Mouse (Mus musculus) splenic B cell, adult 2 months (primary cell): ENCODE measurements around the gene Serpina3a.

Experiments used
- DNase-seq: peaks from one replicate; pipeline ENCODE4 v3.0.0-alpha.2; 2011; ENCODE audit warnings: low read depth, low spot score
- H3K27me3 ChIP-seq: 2 replicates; pipeline ENCODE4 v1.6.1; 2012; ENCODE audit warnings: mild to moderate bottlenecking, low read length, moderate library complexity, mixed read lengths; ENCODE audit not compliant: control insufficient read depth, poor library complexity, insufficient read depth, severe bottlenecking
- H3K36me3 ChIP-seq: 2 replicates; pipeline ENCODE4 v1.6.1; 2012; ENCODE audit warnings: mild to moderate bottlenecking, low read length, moderate library complexity, mixed read lengths; ENCODE audit not compliant: control insufficient read depth, poor library complexity, insufficient read depth, severe bottlenecking

Serpina3a gene

GRCm38 (mm10) chr12:104123996-104124395, 11.5 kb downstream of the Serpina3a start:
- H3K36me3 ChIP-seq: no peaks in the 10 kb centered on the region
- no peak for DNase-seq
- no peaks in the 10 kb centered on the region for H3K27me3 ChIP-seq

DNA sequence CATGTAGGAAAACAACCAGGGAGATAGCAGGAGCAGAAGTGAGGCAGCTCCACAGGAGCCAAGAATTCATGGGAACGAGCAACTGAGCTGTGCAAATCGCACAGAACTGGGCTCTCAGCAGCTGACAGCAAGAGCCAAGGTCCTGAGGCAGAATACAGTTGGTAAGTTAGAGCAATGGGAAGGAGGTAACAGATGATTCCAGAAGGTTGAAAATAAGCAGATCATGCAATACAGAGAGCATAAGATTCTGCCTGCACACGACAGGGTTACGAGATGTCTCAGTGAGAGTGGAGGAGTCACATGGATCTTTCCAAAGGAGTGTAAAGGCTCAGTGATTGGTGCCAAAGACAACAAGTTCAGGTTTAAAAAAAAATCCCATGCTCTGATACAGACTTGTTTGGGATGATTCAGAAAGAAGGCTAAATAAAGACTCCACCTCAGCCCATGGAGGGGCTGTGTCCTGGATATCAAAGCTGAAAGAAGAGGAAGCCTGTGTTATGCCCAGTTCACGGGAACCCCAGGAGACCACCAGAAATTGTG, 12.6 kb downstream of the Serpina3a start:
- Histone ChIP-seq H3K36me3 (no peaks in the 10 kb centered on the region), H3K27me3 (no peaks in the 10 kb centered on the region)
- DNase-seq: no peak

GRCm38 (mm10) chr12:104127696-104128095, 15.2 kb downstream of the Serpina3a start, which contains the start of gene Serpina3b:
Gene Serpina3b (plus strand): TSS chr12:104127996.
- DNase-seq: no peak
- Histone ChIP-seq H3K36me3 (no peaks in the 10 kb centered on the region), H3K27me3 (no peaks in the 10 kb centered on the region)

DNA sequence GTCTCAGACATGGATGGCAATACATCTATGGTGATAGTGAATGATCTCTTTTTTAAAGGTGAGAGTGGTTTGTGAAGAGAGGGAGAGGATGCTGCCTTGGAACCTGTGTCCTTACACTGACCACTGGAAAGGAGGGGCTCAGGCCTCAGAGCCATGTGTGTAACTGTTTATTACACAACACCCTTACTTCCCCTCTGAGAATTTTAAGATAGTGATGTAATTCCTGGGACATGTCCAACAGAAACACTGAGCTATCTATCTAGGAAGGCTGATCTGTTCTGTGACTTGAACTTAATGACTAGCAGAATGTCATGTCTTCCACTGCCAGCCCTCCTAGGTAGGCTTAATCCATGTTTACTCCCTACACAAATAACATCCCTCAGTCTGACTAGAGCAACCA, 18.5 kb downstream of the Serpina3a start:
- DNase-seq: no peak
- H3K36me3 ChIP-seq: no peaks in the 10 kb centered on the region
- no peaks in the 10 kb centered on the region for H3K27me3 ChIP-seq

DNA sequence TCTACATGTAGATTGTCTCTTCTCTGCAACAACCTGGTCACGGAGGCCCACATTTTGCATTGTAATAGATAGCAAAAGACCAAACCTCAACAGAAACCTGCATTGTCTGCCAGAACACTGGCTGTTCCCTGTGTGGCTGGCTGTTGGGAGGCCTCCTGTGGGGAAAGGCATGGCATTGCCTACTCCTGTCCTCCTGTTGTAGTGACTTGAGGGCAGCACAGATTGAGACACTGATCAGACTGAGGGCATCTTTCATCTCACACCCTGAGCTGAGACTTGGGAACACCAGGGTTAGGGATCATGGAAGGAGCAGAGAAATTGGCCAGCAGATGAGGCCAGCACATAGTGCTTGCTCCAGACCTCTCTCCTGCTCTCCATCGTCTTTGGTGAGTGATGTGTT, 25.7 kb downstream of the Serpina3a start:
- no peaks in the 10 kb centered on the region for H3K27me3 ChIP-seq
- no peak for DNase-seq
- H3K36me3 ChIP-seq: no peaks in the 10 kb centered on the region

DNA sequence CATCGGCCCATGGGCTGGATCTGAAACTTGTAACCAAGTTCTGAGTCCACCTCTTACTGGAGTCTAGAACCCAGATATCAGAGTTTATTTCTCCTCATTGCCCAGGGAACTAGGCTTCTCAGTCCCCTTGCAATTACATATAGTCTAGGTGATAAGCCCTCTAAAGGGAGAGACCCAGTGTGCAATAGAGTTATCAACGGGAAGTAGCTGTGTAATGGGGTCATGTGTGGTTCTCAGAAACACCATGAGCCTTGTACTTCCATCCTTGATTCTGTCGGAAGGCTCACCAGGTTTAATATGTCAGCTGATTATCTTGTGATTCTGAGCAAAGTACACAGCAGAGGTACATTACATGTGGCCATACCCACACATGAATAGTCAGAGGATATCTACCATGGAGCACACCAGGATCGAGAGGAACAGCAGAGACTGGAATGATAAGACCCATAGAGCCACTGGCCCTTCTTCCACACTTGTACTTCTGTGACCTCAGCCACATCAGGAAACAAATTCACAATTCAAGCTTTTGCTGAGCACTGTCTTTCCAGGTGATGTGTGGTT, 28.1 kb downstream of the Serpina3a start:
- DNase-seq: no peak
- H3K27me3 ChIP-seq: no peaks in the 10 kb centered on the region
- H3K36me3 ChIP-seq: no peaks in the 10 kb centered on the region

DNA sequence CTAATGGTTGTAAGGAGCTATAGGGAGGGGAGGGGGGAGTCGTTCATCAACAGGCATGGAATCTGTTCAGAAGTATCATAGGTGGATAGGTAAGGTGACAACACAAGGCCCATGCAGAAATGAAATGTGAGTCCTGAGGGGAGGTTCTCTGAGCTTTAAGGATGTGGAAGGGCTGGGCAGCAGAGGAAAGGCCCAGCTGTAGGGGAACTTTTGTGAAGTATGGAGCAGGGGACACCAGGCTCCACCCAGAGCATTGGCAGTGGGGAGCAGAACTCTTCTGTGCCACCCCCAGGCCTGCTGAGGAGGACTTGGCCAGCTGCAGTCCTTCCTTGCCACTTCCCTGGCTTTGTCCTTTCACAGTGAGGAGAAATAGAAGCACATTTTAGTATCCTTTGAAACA, 29.0 kb downstream of the Serpina3a start:
- Histone ChIP-seq H3K36me3 (no peaks in the 10 kb centered on the region), H3K27me3 (no peaks in the 10 kb centered on the region)
- no peak for DNase-seq

GRCm38 (mm10) chr12:104142427-104142826, 29.9 kb downstream of the Serpina3a start:
- Histone ChIP-seq H3K27me3 (no peaks in the 10 kb centered on the region), H3K36me3 (no peaks in the 10 kb centered on the region)
- DNase-seq: no peak

- DNase-seq: no peak
- H3K27me3 ChIP-seq: no peaks in the 10 kb centered on the region
- H3K36me3 ChIP-seq: no peaks in the 10 kb centered on the region
Measured at GRCm38 (mm10) chr12:104143286-104143685, 30.8 kb downstream of the Serpina3a start.

- H3K36me3 ChIP-seq: no peaks in the 10 kb centered on the region
- DNase-seq: no peak
- H3K27me3 ChIP-seq: no peaks in the 10 kb centered on the region
Measured at GRCm38 (mm10) chr12:104145571-104145970, 33.0 kb downstream of the Serpina3a start.

GRCm38 (mm10) chr12:104151989-104152388, 39.5 kb downstream of the Serpina3a start:
- no peak for DNase-seq
- no peaks in the 10 kb centered on the region for H3K27me3 ChIP-seq

DNA sequence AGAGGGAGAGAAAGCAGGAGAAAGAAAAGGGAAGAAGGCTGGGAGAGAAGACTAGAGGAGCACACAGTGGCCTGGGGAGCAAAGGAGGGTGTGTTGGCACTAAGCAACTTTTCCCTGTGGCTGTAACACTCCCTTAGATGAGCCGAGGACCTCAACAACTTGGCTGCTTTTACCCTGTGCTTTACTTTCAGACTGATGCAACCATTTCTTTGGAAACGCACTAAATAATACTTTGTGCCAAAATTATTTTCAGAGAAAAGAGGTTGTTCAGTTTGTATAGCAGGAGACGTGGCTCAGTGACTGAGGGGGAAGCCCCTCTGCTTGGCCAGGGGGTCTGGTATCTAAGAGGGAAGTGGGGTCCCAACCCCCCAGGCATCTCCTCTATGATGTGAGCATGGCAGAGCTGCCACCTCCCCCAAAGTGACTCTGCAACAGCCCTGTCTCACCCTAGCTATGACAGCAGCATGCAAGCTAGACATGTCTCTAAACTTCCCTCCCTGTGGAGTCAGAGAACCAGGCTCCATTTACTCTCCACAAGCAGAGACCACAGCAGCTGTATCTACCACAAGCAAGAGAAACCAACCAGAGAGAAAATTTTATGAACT, 40.6 kb downstream of the Serpina3a start:
- DNase-seq: no peak

More at GRCm38 (mm10) chr12:104151989-104152388, 39.5 kb downstream of the Serpina3a start:
- H3K36me3 ChIP-seq: no peaks in the 10 kb centered on the region

GRCm38 (mm10) chr12:104153656-104154055, 41.1 kb downstream of the Serpina3a start, which contains the start of gene Serpina3c:
Gene Serpina3c (minus strand): TSS chr12:104153870.
- DNase-seq: no peak
- no peaks in the 10 kb centered on the region for H3K27me3 ChIP-seq
- no peaks in the 10 kb centered on the region for H3K36me3 ChIP-seq

More for the DNA sequence above, 40.6 kb downstream of the Serpina3a start:
- Histone ChIP-seq H3K36me3 (no peaks in the 10 kb centered on the region), H3K27me3 (no peaks in the 10 kb centered on the region)
